Mouse (Mus musculus): Measurements from ENCODE around the gene Gm12394.
"Not testable (repeated sequence)": the region's sequence is repeated elsewhere in the genome, so short reads cannot be mapped to it uniquely, and the experiment has no call there.

The Gm12394 gene

DNA sequence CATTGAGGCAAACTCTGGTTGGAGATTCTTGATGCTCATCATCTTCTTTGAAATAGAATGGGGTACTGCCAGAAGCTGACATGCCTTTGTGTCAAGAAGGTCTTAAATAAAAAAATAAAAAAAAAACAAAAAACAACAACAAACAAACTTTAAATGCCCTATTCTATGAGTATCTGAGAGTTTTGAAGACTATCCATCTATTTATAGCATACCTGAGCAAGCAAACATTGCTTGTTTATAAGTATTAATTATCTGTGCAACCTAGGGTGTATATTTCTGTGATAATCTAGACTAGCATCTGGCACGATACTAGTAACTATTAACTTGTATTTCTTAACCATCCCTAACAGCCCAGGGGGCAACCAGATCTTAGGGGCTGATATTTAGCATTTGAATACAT, at the start of gene Gm12394:
Gene Gm12394 (minus strand): TSS at position 101 of the 400 bp plus-strand sequence.
- not testable (repeated sequence) for DNase-seq (ENCODE audit: low read depth, low spot score)

DNA sequence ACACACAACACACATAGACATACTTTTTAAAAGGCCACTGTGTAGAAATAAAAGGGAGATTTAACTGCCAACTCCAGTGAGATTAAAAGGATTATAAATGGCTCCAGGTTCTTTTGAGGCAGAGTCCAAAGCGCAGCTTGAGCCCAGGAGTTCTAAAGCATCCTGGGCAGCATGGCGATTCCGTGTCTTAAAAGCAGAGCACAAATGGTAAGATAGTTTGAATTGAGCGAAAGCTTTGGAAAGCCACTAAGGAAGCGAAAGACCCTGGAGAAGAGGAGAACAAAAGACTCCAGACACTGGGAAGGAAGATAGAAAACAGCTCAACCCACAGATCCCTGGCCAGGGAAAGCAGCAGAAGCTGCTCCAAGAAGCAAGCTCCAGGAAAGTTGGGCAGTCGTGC, 48.4 kb upstream of the Gm12394 start:
- no peak for DNase-seq (ENCODE audit: low read depth, low spot score)

DNA sequence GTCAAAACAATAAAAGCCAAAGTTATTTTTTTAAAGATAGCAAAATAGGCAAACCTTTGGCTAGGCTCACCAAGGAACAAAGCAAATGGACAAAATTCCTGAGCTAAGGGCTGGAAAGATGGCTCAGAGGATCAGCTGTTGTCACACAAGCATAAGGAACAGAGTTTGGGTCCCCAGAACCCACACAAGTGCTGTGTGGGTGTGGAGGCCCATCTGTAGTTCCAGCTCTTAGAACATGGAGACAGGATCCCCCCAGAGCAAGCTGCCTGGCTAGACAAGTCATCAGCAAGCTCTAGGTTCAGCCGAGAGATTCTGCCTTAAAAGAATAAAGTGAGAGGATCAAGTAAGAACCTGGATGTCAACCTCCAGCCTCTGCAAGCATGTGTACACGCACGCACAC, 48.0 kb upstream of the Gm12394 start:
- no peak for DNase-seq (ENCODE audit: low read depth, low spot score)

DNA sequence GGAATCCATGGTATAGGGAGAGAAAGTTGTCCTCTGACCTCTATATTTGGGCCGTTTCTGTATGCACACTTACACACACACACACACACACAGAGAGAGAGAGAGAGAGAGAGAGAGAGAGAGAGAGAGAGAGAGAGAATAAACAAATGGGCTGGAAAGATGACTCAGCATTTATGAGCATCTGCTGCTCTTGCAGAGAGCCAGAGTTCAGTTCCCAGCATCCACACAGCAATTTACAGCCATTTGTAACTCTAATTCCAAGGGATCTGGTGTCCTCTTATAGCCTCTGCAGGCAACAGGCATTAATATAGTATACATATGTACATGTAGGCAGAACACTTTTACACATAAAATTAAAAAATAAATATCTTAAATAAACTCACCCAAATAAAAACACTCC, 47.4 kb upstream of the Gm12394 start:
- DNase-seq (ENCODE audit: low read depth, low spot score): no peak

DNA sequence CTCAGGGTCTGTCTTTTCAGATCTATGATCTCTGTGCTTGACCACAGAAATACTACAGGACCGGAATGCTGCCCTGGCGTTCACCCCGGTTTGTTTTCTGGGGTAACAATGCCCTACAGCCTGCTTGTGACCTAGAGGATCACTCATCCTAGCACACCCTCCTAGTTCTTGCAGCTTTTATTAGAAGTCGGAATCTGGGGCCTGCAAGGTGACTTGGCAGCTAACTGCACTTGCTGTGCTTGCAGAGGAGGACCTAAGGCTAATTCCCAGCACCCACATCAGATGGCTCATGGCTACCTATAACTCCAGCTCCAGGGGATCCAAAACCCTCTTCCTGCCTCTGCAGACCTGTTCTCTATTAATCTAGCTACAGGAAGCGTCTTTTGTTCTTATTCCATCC, 46.2 kb upstream of the Gm12394 start:
- DNase-seq (ENCODE audit: low read depth, low spot score): no peak

DNA sequence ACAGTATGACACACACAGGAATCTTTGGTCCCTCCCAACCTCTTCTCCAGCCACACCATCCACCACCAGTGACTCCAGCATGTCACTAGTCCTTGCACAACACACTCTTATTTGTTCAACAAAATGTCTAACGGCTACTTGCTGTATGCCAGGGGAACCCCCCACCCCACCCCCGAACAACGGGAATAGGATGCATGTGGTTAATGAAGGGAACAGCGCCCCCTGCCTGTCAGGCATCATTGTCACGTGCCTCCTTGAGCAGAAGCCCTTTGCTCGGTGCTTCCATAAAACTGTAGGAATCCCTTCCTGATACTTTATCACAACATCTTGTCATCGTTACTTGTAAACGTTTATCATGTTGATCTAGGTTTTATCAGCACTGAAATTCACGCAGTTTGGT, 45.6 kb upstream of the Gm12394 start:
- DNase-seq (ENCODE audit: low read depth, low spot score): peak; percentile 66

DNA sequence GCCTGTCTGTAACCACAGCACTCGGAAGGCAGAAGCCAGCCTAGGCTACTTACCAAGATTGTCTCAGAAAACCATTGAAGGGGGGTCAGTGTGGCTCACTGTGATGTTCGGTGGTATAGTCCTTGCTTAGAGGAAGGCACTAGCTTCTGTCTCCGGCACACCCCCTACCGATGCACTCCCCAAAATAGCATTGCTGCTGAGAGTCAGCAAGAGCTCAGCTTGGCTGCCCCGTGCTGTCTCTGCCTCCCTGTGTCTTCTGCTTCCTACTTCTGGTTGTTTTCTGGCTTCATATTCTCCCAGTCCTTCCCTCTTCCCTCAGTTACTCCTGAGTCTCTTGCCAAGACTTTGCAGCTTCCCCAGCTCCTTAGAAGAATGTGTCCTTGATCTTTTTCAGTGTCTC, 44.3 kb upstream of the Gm12394 start:
- DNase-seq (ENCODE audit: low read depth, low spot score): no peak

DNA sequence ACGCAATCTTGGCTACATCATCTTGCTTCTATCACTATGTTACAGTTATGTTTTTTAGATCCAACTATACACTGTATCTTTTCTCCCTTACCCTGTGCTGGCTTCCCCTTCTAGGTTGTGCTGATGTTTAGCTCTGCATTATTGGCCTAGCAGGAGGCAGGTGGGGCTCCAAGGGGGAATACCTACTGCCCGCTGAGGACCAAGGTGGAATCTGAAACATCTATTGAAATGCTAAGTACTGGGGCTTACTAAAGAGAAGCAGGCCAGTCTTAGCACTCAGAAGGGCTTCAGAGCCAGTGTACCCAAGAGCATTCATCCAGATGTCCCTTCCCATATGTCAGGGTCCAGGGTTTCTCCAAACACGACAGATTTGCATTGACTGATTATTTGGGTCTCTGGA, 42.3 kb upstream of the Gm12394 start:
- peak; percentile 62 for DNase-seq (ENCODE audit: low read depth, low spot score)

DNA sequence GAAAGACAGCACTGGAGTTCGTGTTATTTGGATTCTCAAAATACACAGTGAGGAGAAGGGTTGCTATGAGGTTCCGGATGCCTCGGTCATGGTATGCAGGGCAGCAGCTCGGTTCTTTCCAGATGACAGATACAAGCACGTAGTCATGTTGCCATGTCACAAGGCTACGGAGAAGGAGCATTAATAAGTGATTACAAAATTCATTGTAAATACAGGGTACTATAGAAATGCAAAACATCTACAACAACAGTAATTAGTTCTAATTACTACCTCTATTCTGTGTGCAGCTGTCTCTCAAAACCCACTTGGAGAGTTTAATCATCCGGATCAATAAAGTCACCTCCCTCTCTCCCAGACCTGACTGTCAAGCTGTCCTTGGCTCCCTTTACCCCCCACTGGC, 38.5 kb upstream of the Gm12394 start:
- no peak for DNase-seq (ENCODE audit: low read depth, low spot score)

DNA sequence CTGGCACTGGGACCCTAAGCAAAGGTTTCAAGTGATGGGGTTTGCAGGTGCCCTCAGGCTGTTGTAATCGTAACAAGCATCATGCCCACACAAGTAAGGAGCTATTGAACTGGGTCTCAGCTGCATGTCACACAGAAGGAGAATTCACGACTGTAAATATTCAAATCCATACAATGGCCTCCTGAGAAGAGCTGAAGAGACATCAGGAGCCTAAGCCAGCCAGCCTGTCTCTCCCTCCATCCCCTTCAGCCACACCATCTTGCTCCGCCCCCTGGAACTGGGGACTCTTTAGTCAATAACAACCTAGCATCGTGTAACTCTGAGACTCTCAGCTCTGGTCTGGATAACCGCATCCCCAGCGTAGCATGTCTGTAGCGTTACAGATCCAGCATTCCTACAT, 34.6 kb upstream of the Gm12394 start:
- no peak for DNase-seq (ENCODE audit: low read depth, low spot score)

DNA sequence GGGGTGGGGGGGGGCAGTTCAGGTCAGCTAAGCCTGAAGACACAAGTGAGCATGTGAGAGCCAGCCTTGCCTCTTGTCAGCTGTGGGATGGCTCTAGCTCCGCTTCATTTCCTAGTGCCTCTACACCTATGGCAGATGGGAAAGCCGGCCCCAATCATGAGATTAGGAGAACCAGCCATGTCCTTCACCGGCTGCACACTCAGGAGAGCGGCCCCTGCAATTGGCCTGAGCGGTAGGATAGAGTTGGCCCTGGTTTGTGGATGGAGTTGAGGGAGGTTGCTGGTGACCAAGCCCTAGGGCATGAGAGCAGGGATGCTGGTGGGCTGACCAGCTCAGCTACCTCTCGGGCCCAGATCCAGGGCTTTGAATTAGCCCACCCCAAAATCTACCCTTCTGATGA, 32.2 kb upstream of the Gm12394 start:
- DNase-seq (ENCODE audit: low read depth, low spot score): no peak

DNA sequence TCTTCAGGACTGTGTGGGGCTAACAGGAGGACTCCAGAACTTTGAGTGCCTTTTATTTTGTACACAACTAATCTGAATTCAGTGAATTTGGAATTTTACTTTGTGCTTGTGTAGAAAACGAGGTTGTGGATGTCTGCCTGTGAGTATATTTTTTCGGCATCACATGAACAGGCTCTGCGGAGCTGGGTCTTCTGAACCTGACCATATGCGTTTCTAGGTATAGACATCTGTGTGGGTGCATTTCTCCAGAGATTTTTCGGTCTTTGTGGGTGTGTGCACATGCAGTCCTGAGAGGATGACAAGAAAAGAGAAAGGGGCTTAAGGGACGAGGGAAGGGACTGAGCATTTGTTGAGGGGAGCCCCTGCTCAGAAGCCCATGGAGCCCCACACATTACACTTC, 30.4 kb upstream of the Gm12394 start:
- DNase-seq (ENCODE audit: low read depth, low spot score): no peak

DNA sequence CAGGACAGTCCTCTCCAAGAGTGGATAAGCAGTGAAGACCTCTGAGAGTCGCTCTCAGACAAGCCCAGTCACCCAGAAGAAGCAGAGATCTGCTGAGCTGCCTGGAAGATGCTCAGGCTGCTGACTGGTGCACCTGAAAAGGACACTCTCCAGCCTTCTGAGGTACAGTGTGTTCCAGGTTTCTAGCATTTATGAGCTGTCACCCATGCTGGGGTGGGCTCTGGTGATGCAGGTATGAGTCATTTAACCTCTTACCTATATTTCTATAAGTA, 24.0 kb upstream of the Gm12394 start:
- DNase-seq (ENCODE audit: low read depth, low spot score): no peak

DNA sequence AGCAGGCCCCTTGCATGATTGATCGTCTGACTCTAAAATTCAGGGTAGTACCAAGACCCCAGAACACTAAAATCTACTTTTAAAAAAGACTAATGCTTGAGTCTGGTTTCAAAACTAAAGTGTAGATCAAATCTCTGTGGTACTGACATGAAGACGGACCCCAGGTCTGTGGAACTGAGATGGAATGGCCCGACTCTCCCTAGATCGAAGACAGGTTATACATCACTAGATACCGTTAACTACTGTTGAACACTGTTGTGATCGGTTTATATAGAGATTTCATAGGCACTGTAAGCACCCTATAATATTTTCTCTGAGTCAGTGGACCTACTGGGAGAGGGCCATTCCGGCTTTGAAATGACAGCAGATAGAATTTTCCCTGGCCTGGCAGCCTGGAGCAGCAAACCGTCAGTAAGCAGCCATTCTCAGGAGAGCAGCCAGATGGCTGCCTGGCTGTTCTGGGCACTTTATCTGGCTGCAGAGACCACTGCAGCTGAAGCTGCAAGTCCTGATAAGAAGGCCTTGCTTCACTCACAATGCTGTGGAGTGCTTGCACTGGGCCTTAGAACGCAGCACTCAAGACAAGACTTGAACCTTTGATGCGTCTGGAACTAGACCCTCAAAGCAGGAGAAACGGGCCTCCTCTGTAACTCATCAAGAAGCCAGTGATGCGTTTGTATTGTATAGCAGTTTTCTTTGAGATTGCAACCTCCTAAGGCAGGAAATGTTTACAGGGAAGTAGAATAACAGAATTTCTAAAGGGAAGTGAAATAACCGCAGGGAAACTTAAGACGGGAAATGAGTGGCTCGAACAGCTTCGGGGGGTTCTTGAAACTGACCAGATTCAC, 23.5 kb upstream of the Gm12394 start:
- no peak for DNase-seq (ENCODE audit: low read depth, low spot score)

DNA sequence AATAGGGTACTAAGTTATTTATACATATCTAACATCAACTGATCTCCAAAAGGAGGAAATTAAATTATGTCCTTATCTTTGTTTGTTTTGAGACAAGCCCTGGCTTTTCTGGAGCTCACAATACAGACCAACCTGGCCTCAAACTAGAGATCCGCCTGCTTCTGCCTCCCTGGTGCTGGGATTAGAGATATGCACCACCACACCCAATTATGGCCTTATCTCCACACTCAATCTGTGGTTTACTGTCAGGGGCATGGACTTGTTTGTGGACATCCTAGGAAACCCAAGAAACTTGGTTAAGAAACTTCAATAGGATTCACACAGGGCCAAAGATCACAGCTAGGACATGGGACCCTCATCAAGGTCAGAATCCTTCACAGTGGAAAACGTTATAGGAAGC, 21.1 kb upstream of the Gm12394 start:
- no peak for DNase-seq (ENCODE audit: low read depth, low spot score)

DNA sequence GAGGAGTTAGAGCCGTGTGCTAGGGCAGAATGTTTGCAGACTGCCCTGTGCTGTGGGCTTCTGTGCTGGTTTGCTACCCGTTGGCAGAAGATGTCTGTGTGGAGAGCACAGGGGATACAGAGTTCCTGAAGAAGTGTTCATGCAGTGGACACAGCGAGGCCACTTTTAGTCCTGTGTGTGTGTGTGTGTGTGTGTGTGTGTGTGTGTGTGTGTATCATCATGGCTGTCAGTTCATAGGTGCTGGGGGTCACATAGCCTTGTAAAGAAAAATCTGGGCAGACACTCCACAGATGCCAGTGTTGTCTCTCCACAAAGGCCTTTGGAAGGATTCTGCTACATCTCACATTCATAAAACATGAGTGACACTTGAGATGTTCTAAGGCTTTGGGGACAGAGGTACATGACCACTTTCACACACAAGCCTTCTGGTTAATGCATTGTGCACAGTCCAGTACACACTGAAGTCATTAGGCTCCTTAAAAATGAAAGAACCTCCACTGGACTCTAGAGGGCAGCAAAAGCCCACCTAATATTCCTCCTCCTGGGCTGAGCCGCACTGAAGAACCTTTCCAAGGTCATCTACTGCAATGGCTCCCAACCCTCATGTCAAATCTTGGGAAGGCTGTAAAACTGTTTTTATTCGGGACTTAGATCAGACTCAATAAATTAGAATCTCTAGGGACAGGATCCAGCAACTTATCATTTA, 20.2 kb upstream of the Gm12394 start:
- DNase-seq (ENCODE audit: low read depth, low spot score): peak; percentile 75

DNA sequence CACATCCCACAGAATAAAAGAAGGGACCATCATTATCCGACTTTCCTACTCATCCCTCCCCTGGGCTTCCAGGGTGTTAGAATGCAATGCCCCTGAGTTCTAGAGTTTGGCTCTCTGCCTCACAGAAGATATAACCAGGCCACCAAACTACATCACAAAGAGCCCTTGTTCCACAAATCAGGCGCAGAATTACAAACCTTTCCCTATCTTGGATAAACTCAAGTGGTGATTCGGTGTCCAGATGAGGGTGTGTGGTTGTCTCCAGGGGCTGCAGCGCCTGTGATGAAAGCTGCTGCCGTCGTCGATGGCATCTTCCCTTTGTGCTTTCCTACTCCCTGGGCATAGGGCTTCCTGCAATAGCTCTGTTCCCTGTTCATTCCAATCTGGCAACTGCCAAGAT, 17.6 kb upstream of the Gm12394 start, which contains the start of gene Fam205c:
Gene Fam205c (minus strand): TSS at position 101 of the 400 bp plus-strand sequence.
- DNase-seq (ENCODE audit: low read depth, low spot score): no peak

DNA sequence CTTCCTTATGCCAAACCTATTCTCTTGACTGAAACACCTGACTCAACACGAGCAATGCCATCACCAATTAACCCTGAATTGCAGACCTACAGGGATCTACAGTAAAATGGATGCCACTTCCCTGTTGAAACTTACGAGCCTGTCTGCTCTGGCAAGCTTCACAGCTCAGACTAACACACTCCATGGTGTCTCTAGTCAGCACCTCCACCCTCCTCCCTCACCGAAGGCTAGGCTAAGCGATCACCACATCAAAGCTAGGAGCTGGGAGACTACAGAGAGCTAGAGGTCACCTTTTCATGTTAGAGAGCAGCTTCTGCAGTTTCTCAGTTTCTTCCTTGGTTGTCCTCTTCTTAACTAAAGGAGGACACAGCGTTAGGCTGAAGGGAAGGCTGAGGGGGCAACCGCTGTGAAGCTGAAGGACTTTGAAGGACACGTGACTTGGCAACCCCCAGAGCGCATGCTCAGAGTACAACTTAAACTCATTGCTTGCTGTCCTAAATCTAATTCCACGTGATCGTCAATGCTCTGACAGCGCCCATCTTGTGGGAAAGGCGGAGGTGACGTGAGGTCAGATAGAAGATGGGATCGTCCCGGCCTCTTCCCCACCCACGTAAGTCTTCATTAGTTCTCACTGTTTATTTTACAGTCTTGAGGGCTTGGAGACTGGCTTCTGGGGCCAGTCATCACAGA, 16.3 kb upstream of the Gm12394 start:
- DNase-seq (ENCODE audit: low read depth, low spot score): peak; percentile 35

DNA sequence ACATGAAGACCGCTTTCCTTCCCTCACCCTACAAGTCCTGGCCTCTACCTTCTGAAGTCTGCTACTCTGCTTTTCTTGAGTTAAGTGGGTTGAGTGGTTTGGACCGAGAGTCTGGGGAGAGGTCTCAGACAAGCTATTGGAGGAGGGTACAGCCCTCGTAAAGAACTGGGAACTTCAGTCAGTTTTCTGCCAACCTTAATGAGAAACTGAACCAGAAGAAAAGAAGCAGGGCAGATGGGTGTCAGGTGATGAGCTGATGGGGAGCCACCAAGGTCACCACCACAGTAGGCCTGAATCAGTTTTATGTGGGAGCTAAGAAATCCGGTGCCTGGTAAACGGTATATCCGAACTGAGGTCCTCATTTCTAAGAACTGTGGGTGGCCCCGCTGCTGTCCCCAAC, 15.6 kb upstream of the Gm12394 start:
- DNase-seq (ENCODE audit: low read depth, low spot score): no peak

DNA sequence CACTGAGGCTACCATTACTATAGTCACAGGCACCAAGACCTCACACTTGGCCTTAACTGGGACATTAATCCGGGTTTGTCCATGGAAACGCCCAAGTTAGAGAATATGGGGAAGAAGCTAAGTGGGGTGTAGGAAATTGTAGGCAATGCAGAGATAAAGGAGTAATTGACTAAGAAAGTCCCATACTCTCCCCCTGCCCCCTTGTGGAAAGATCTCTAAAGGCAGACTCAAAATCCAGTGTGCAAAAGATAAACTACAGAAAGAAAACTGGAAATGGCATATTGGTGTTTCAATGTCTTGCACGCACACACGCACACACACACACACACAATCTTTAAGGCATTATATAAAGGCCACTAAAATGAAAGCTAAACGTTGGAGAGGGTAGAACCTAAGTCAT, 14.2 kb upstream of the Gm12394 start:
- no peak for DNase-seq (ENCODE audit: low read depth, low spot score)

DNA sequence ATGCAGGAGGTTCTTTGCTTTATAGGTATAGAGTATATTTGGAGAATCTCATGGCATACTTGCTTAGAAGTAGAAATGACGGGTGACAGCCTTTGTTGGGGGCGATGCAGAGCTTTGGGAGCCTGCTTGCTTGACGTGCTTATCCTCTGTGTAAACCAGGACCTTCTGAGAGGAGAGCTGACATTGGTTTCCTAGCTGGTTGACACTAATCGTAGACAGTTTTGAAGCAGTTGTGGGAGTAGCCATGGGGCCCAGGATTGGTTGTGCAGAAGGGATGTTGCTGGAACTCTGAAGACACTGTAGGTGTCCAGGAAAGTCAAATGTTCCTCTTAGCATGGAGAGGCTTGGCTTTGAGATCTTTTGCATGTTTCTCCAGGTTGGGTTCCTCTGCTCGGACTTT, 11.6 kb upstream of the Gm12394 start:
- DNase-seq (ENCODE audit: low read depth, low spot score): no peak

DNA sequence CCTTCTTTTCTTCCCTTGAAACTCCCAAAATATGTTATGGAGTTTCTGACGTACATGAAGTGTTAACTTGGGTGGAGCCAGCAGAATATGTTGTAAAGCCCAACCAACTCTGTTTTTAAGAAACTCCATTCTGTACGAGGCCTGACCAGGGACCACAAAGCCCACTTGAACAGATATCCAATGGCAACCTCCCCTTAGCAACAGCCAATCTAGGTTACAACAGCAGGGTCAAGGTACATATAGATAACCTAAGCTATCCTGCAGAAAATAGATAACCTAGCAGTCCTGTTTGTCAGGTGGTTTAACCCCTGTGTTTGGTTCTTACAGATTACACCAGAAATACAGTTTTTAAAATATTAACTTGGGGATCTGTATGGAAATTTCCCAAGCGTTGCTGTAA, 10.8 kb upstream of the Gm12394 start:
- DNase-seq (ENCODE audit: low read depth, low spot score): no peak

DNA sequence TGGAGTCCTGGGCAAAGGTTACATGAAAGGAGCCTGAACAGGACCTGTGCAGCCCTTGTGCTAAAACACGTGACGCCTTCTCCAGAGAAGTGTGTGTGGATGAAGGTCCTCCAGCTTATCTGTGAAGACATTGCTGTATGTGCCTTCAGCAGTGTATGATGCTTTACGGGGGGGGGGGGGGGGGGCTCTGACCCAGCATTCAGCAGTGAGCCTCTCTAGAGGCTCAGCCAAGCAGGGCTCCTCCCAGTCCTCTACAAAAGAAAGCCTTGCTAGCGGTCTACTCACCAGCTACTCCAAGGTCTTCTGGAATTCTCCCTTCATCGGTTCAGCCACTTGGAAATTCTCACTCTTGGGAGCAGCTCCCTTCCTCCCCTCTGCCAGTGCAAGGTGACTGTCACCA, 6.9 kb upstream of the Gm12394 start:
- DNase-seq (ENCODE audit: low read depth, low spot score): not testable (repeated sequence)
